Comparison of ENCODE assay signal across 20 mouse cellular contexts in the genomic region with DNA sequence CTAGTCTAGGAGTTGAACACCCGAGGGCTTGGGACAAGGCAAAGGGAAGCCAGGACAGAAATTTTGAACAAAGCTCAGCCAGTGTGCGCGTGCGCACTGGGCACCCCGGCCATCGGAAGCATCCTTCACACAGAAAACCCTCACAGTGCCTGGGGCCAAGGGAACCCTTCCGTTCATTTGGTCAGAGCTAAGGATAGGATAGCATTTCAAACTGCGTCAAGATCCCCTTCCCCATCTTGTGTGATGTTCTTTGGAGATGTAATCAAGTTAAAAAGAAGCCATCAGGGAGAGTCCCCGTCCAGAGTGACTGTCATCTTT. TPM values are rescaled to one million over a fixed set of nuclear protein-coding genes. Genes with fewer than 3 reads are reported as not detected.
DNase-seq lines count a peak whose midpoint lies in the region; ATAC-seq and TF ChIP-seq lines count a peak whose summit lies in the region.
"Had no signal": no experiment of that assay in that cellular context is flagged by ENCODE, and none has a peak within 500 bp of the region (broad histone marks: within the 10 kb centered on the region; RNA-seq: fewer than 3 reads in every experiment).

No protein-coding gene starts in this region.

- H3K9me3 ChIP-seq in hindbrain, embryonic 11.5 days (ENCODE audit: control insufficient read depth, low read length), result no peaks in the 10 kb centered on the region
- no peaks in the 10 kb centered on the region for H3K9me3 ChIP-seq in hindbrain, embryonic 16.5 days (ENCODE audit: control insufficient read depth, low read length)
- no peaks in the 10 kb centered on the region for H3K9me3 ChIP-seq in midbrain, embryonic 16.5 days (replicated peaks; ENCODE audit: control insufficient read depth, low read length, poor library complexity, severe bottlenecking)
- no peaks in the 10 kb centered on the region for H3K9me3 ChIP-seq in midbrain, embryonic 11.5 days (ENCODE audit: control insufficient read depth, low read length)
- H3K9me3 ChIP-seq: forebrain, embryonic 12.5 days; hindbrain, embryonic 12.5 days; liver, embryonic 13.5 days; midbrain, embryonic 13.5 days; neural tube, embryonic 12.5 days had no signal

- no peaks in the 10 kb centered on the region for H3K79me2 ChIP-seq in myocyte (ENCODE audit: control insufficient read depth, insufficient read depth)

- no peak for TF ChIP-seq POLR2A in myocyte (IDR thresholded peaks at IDR 0.05; ENCODE audit: insufficient read length, low read depth)

- H3K36me3 ChIP-seq in hindbrain, embryonic 11.5 days (ENCODE audit: control insufficient read depth, insufficient read depth, low read length), result no peaks in the 10 kb centered on the region
- no peaks in the 10 kb centered on the region for H3K36me3 ChIP-seq in hindbrain, embryonic 16.5 days (ENCODE audit: control insufficient read depth, insufficient read depth, low read length)
- H3K36me3 ChIP-seq in midbrain, embryonic 16.5 days (ENCODE audit: control insufficient read depth, insufficient read depth, low read length), result no peaks in the 10 kb centered on the region
- no peaks in the 10 kb centered on the region for H3K36me3 ChIP-seq in midbrain, embryonic 11.5 days (ENCODE audit: control insufficient read depth, insufficient read depth, low read length)
- H3K36me3 ChIP-seq in myocyte (ENCODE audit: control insufficient read depth, insufficient read depth), result no peaks in the 10 kb centered on the region
- H3K36me3 ChIP-seq: forebrain, embryonic 12.5 days; hindbrain, embryonic 12.5 days; liver, embryonic 13.5 days; midbrain, embryonic 13.5 days; neural tube, embryonic 12.5 days had no signal

- WGBS in hindbrain, embryonic 11.5 days, result 58% methylated on average over 9 of the region's 9 CpGs
- 66% methylated on average over 9 of the region's 9 CpGs for WGBS in hindbrain, embryonic 16.5 days
- WGBS in midbrain, embryonic 16.5 days, result 63% methylated on average over 9 of the region's 9 CpGs
- 74% methylated on average over 9 of the region's 9 CpGs for WGBS in midbrain, embryonic 11.5 days

- H3K4me3 ChIP-seq in gastrocnemius, adult 2 months, result peak overlapping the region; percentile 68
- H3K4me3 ChIP-seq in hindbrain, embryonic 11.5 days (ENCODE audit: low read depth, low read length), result no peak overlapping the region
- H3K4me3 ChIP-seq in hindbrain, embryonic 16.5 days (ENCODE audit: low read length), result no peak overlapping the region
- H3K4me3 ChIP-seq in midbrain, embryonic 16.5 days (ENCODE audit: low read depth, low read length), result no peak overlapping the region
- no peak overlapping the region for H3K4me3 ChIP-seq in midbrain, embryonic 11.5 days (ENCODE audit: low read depth, low read length)
- peak overlapping the region; percentile 10 for H3K4me3 ChIP-seq in myocyte
- H3K4me3 ChIP-seq: erythroblast, embryonic 14.5 days; forebrain, embryonic 12.5 days; hindbrain, embryonic 12.5 days; liver, embryonic 13.5 days; midbrain, embryonic 13.5 days; neural tube, embryonic 12.5 days had no signal

- intact Hi-C loops in gastrocnemius, adult 2 months (cut with DNase I), result loop anchor here (2.0 to 5.0 kb wide), 2 partner anchors 181 to 350 kb away; a partner anchor contains a TSS
- intact Hi-C loops in gastrocnemius, postnatal 14 days (cut with DNase I; ENCODE audit: low total_unique reads), result loop anchor here (2.0 to 10.0 kb wide), 2 partner anchors 193 to 275 kb away; no protein-coding TSS in a partner anchor

- no peak for ATAC-seq in hindbrain, embryonic 11.5 days (ENCODE audit: low FRiP score)
- no peak for ATAC-seq in hindbrain, embryonic 16.5 days
- ATAC-seq in midbrain, embryonic 16.5 days, result 0 out of 2 replicates have a peak, but pooled peaks have one; percentile 10
- no peak for ATAC-seq in midbrain, embryonic 11.5 days (ENCODE audit: low FRiP score)
- ATAC-seq: inflammation-experienced regulatory T-cells, adult 6 months; midbrain, embryonic 13.5 days had no signal

- peak overlapping the region; percentile 74 for H3K27ac ChIP-seq in gastrocnemius, adult 2 months
- no peak overlapping the region for H3K27ac ChIP-seq in hindbrain, embryonic 11.5 days (ENCODE audit: low read depth, low read length)
- no peak overlapping the region for H3K27ac ChIP-seq in hindbrain, embryonic 16.5 days (ENCODE audit: low read depth, low read length)
- H3K27ac ChIP-seq in midbrain, embryonic 16.5 days (ENCODE audit: low read length), result no peak overlapping the region
- no peak overlapping the region for H3K27ac ChIP-seq in midbrain, embryonic 11.5 days (ENCODE audit: low read depth, low read length)
- H3K27ac ChIP-seq: forebrain, embryonic 12.5 days; hindbrain, embryonic 12.5 days; liver, embryonic 13.5 days; midbrain, embryonic 13.5 days; neural tube, embryonic 12.5 days had no signal

- no peaks in the 10 kb centered on the region for H3K27me3 ChIP-seq in hindbrain, embryonic 11.5 days (ENCODE audit: control insufficient read depth, insufficient read depth, low read length)
- no peaks in the 10 kb centered on the region for H3K27me3 ChIP-seq in hindbrain, embryonic 16.5 days (replicated peaks; ENCODE audit: control insufficient read depth, insufficient read depth, low read length)
- H3K27me3 ChIP-seq in midbrain, embryonic 16.5 days (ENCODE audit: control insufficient read depth, insufficient read depth, low read depth, low read length), result no peaks in the 10 kb centered on the region
- no peaks in the 10 kb centered on the region for H3K27me3 ChIP-seq in midbrain, embryonic 11.5 days (ENCODE audit: control insufficient read depth, insufficient read depth, low read length)
- no peaks in the 10 kb centered on the region for H3K27me3 ChIP-seq in myocyte (ENCODE audit: control insufficient read depth, insufficient read depth, insufficient read length)
- H3K27me3 ChIP-seq: neural tube, embryonic 12.5 days had no signal

- peak; percentile 28 for DNase-seq in gastrocnemius, adult 2 months
- DNase-seq in gastrocnemius, postnatal 14 days, result no peak
- DNase-seq in hindbrain, embryonic 11.5 days (ENCODE audit: low spot score), result peak; percentile 27
- no peak for DNase-seq in midbrain, embryonic 11.5 days (ENCODE audit: low spot score, missing footprints)
- DNase-seq in spleen, postnatal 14 days (ENCODE audit: low spot score in 2 of 2), result no peak
- DNase-seq: adrenal gland, postnatal 10 days; cerebellum, adult 8-10 months; cerebellum, postnatal 36 days; liver, embryonic 13.5 days; lung, adult 2 months; right cerebral cortex, postnatal 14 days had no signal

- no peak overlapping the region for H3K9ac ChIP-seq in hindbrain, embryonic 11.5 days (ENCODE audit: low read depth, low read length)
- H3K9ac ChIP-seq in hindbrain, embryonic 16.5 days (ENCODE audit: low read depth, low read length), result no peak overlapping the region
- H3K9ac ChIP-seq in midbrain, embryonic 16.5 days (ENCODE audit: low read depth, low read length), result no peak overlapping the region
- H3K9ac ChIP-seq in midbrain, embryonic 11.5 days (ENCODE audit: low read length), result no peak overlapping the region
- H3K9ac ChIP-seq: forebrain, embryonic 12.5 days; hindbrain, embryonic 12.5 days; liver, embryonic 13.5 days; midbrain, embryonic 13.5 days; neural tube, embryonic 12.5 days had no signal

- H3K4me2 ChIP-seq in hindbrain, embryonic 11.5 days (replicated peaks; ENCODE audit: low read depth, low read length), result no peak overlapping the region
- H3K4me2 ChIP-seq in hindbrain, embryonic 16.5 days (ENCODE audit: low read length), result no peak overlapping the region
- no peak overlapping the region for H3K4me2 ChIP-seq in midbrain, embryonic 16.5 days (ENCODE audit: low read length)
- no peak overlapping the region for H3K4me2 ChIP-seq in midbrain, embryonic 11.5 days
- peak overlapping the region; percentile 88 for H3K4me2 ChIP-seq in myocyte (ENCODE audit: low read depth)

- no peak overlapping the region for H3ac ChIP-seq in myocyte (ENCODE audit: control insufficient read depth, insufficient read length)

- no peaks in the 10 kb centered on the region; the same call in 1 of the 2 replicates for H3K4me1 ChIP-seq in hindbrain, embryonic 11.5 days (replicated peaks; ENCODE audit: control insufficient read depth, insufficient read depth, low read length)
- H3K4me1 ChIP-seq in hindbrain, embryonic 16.5 days (ENCODE audit: control insufficient read depth, insufficient read depth, low read depth, low read length), result peaks cover 11% of the 10 kb centered on the region
- peaks cover 12% of the 10 kb centered on the region for H3K4me1 ChIP-seq in midbrain, embryonic 16.5 days (ENCODE audit: control insufficient read depth, insufficient read depth, low read length)
- 0 out of 2 replicates have a peak, but pooled peaks cover 7% of the 10 kb centered on the region for H3K4me1 ChIP-seq in midbrain, embryonic 11.5 days (ENCODE audit: control insufficient read depth, insufficient read depth, low read length)
- H3K4me1 ChIP-seq: liver, embryonic 13.5 days; neural tube, embryonic 12.5 days had no signal

- TF ChIP-seq CTCF in gastrocnemius, adult 2 months (IDR thresholded peaks at IDR 0.05), result no peak

TF ChIP-seq in myocyte, 11 proteins besides CTCF, POLR2A, EP300 and RAD21:
- no peak for TF ChIP-seq MAX (IDR thresholded peaks at IDR 0.05; ENCODE audit: low read depth)
- no peak for TF ChIP-seq MYOD1 (IDR thresholded peaks at IDR 0.05; ENCODE audit: control insufficient read depth in 1 of 3, insufficient read length in 2 of 3, low read depth in 2 of 3)
- no peak for TF ChIP-seq POLR2AphosphoS2 (IDR thresholded peaks at IDR 0.05; ENCODE audit: insufficient read length, low read depth)
- TF ChIP-seq CEBPB (IDR thresholded peaks at IDR 0.05; ENCODE audit: insufficient read depth, poor library complexity, severe bottlenecking), result no peak
- no peak for TF ChIP-seq MYOG (IDR thresholded peaks at IDR 0.05; ENCODE audit: control insufficient read depth in 1 of 3, insufficient read depth in 1 of 3, insufficient read length in 2 of 3, low read depth in 2 of 3)
- no peak for TF ChIP-seq SRF (IDR thresholded peaks at IDR 0.05; ENCODE audit: control insufficient read depth, insufficient read length, low read depth)
- no peak for TF ChIP-seq E2F4 (IDR thresholded peaks at IDR 0.05; ENCODE audit: insufficient read depth)
- no peak for TF ChIP-seq TCF12 (IDR thresholded peaks at IDR 0.05; ENCODE audit: insufficient read depth, poor library complexity, severe bottlenecking)
- TF ChIP-seq REST (IDR thresholded peaks at IDR 0.05; ENCODE audit: insufficient read depth, insufficient read length), result no peak
- no peak for TF ChIP-seq TCF3 (IDR thresholded peaks at IDR 0.05; ENCODE audit: insufficient read length, low read depth)
- no peak for TF ChIP-seq USF1 (IDR thresholded peaks at IDR 0.05; ENCODE audit: low read depth)

RNA-seq across cellular contexts. Expression of a gene that starts 28.3 kb away (rescaled TPM):
- 1 to 10 TPM; 1.4 to 3.1 TPM for total RNA-seq in gastrocnemius, adult 2 months (2021)
- total RNA-seq in gastrocnemius, postnatal 14 days (2021), result 1 to 10 TPM; 6.9 to 9.5 TPM
- polyA plus RNA-seq in hindbrain, embryonic 11.5 days (2014; fragmentation: Nextera tagmentation; extraction: Ambion mirVana), result 130 and 214 TPM in 2 replicates
- 148 and 150 TPM in 2 replicates for polyA plus RNA-seq in hindbrain, embryonic 16.5 days (2015; fragmentation: Nextera tagmentation; extraction: Ambion mirVana)
- polyA plus RNA-seq in midbrain, embryonic 16.5 days (2015; fragmentation: Nextera tagmentation; extraction: Ambion mirVana), result 213 and 240 TPM in 2 replicates
- 186 and 217 TPM in 2 replicates for polyA plus RNA-seq in midbrain, embryonic 11.5 days (2014; fragmentation: Nextera tagmentation; extraction: Ambion mirVana)
- polyA plus RNA-seq in myocyte (2012; fragmentation: generic; extraction: Trizol), result 103 TPM

Comparison
In these comparisons a context has a peak if more than half of its experiments do, and no peak if none do; other contexts are left out.
1. DNase-seq: peak in gastrocnemius, adult 2 months (single experiment) and hindbrain, embryonic 11.5 days (single experiment); none in gastrocnemius, postnatal 14 days (single experiment), midbrain, embryonic 11.5 days (single experiment) and spleen, postnatal 14 days (0 of 2).
2. H3K4me3 ChIP-seq: peak in gastrocnemius, adult 2 months (single experiment) and myocyte (single experiment); none in hindbrain, embryonic 11.5 days (single experiment), hindbrain, embryonic 16.5 days (single experiment), midbrain, embryonic 16.5 days (single experiment) and midbrain, embryonic 11.5 days (single experiment).